ENCODE assay signal across 11 mouse cellular contexts in genomic region chr11:98384721-98385637, GRCm38 (mm10). TPM values are rescaled to one million over a fixed set of nuclear protein-coding genes. Genes with fewer than 3 reads are reported as not detected.
DNase-seq lines count a peak whose midpoint lies in the region; ATAC-seq lines count a peak whose summit lies in the region.
"Had no signal": no experiment of that assay in that cellular context is flagged by ENCODE, and none has a peak within 500 bp of the region (broad histone marks: within the 10 kb centered on the region; RNA-seq: fewer than 3 reads in every experiment).

No protein-coding gene starts in this region.

- no peak for ATAC-seq in cerebellum, adult (ENCODE audit: insufficient number of reproducible peaks, low FRiP score, low TSS enrichment)
- ATAC-seq in kidney, embryonic 14.5 days (ENCODE audit: low FRiP score, low TSS enrichment) = peak; percentile 69

- peaks cover 23% of the 10 kb centered on the region for H3K27me3 ChIP-seq in kidney, embryonic 14.5 days (ENCODE audit: control insufficient read depth, insufficient read depth, low read length)

- no peak overlapping the region for H3K4me2 ChIP-seq in kidney, embryonic 14.5 days (replicated peaks; ENCODE audit: low read depth, low read length)

- H3K36me3 ChIP-seq in kidney, embryonic 14.5 days (ENCODE audit: control insufficient read depth, insufficient read depth, low read length) = peaks cover 10% of the 10 kb centered on the region

- peak; percentile 63 for DNase-seq in cerebellum, adult 9-10 months
- no peak for DNase-seq in kidney, postnatal 4 days
- DNase-seq in testis, postnatal 10 days (ENCODE audit: low spot score) = peak; percentile 50
- DNase-seq in testis, postnatal 14 days (ENCODE audit: low spot score) = no peak
- DNase-seq in thymus, postnatal 25 days = no peak
- no peak for DNase-seq in kidney, adult 18-20 months
- DNase-seq: kidney, postnatal 10 days; spleen, adult 18-20 months; thymus, adult 18-20 months had no signal

- WGBS in kidney, embryonic 14.5 days = 44% methylated on average over 8 of the region's 8 CpGs

- 0 out of 2 replicates have a peak overlapping the region, but pooled peaks have one; percentile 12 for H3K9ac ChIP-seq in kidney, embryonic 14.5 days (ENCODE audit: low read depth, low read length)

- no peak overlapping the region for H3K4me3 ChIP-seq in kidney, embryonic 14.5 days (ENCODE audit: low read length)

- H3K27ac ChIP-seq in kidney, embryonic 14.5 days (ENCODE audit: low read depth, low read length) = peak overlapping the region; percentile 69

- no peaks in the 10 kb centered on the region for H3K9me3 ChIP-seq in kidney, embryonic 14.5 days (ENCODE audit: control insufficient read depth, low read length)

- peaks cover 3% of the 10 kb centered on the region; the same call in 1 of the 2 replicates for H3K4me1 ChIP-seq in kidney, embryonic 14.5 days (ENCODE audit: control insufficient read depth, insufficient read depth, low read length)

RNA-seq across cellular contexts. Expression of gene Pnmt, which starts 1.3 kb away (rescaled TPM):
- polyA plus RNA-seq in kidney, embryonic 14.5 days (2014; fragmentation: Nextera tagmentation; extraction: Ambion mirVana) = 0.84 and 2.2 TPM in 2 replicates

RNA-seq across cellular contexts. Expression of gene Tcap, which starts 1.4 kb away (rescaled TPM):
- 1.3 and 2.3 TPM in 2 replicates for polyA plus RNA-seq in kidney, embryonic 14.5 days (2014; fragmentation: Nextera tagmentation; extraction: Ambion mirVana)

RNA-seq across cellular contexts. Expression of gene Pgap3, which starts 15.3 kb away (rescaled TPM):
- 10.7 and 14.8 TPM in 2 replicates for polyA plus RNA-seq in kidney, embryonic 14.5 days (2014; fragmentation: Nextera tagmentation; extraction: Ambion mirVana)

RNA-seq across cellular contexts. Expression of gene Stard3, which starts 26.8 kb away (rescaled TPM):
- 34.9 and 42.0 TPM in 2 replicates for polyA plus RNA-seq in kidney, embryonic 14.5 days (2014; fragmentation: Nextera tagmentation; extraction: Ambion mirVana)

RNA-seq across cellular contexts. Expression of gene Erbb2, which starts 27.3 kb away (rescaled TPM):
- 35.5 and 54.1 TPM in 2 replicates for polyA plus RNA-seq in kidney, embryonic 14.5 days (2014; fragmentation: Nextera tagmentation; extraction: Ambion mirVana)

Comparison
In these comparisons a context has a peak if more than half of its experiments do, and no peak if none do; other contexts are left out.
1. DNase-seq: peak in cerebellum, adult 9-10 months (single experiment) and testis, postnatal 10 days (single experiment); none in kidney, postnatal 4 days (0 of 2), testis, postnatal 14 days (single experiment), thymus, postnatal 25 days (single experiment) and kidney, adult 18-20 months (single experiment).